Mouse (Mus musculus) urinary bladder, postnatal 4 days (tissue): ENCODE results near the gene Cytip.

ENCODE experiments used
- DNase-seq, 2 experiments: peaks; one replicate each; pipeline ENCODE4 v3.0.0; 2021 to 2022; ENCODE audit warnings: low spot score in 2 of 2

Gene Cytip

GRCm38 (mm10) chr2:58161813-58162212 is 33.5 kb downstream of the Cytip start:
- DNase-seq: no peak

GRCm38 (mm10) chr2:58160541-58161307 is 34.6 kb downstream of the Cytip start:
- no peak for DNase-seq

GRCm38 (mm10) chr2:58159880-58160279 is 35.5 kb downstream of the Cytip start:
- no peak for DNase-seq

- no peak for DNase-seq
Observed at GRCm38 (mm10) chr2:58159121-58159520, 36.2 kb downstream of the Cytip start.

GRCm38 (mm10) chr2:58158539-58158938 is 36.8 kb downstream of the Cytip start:
- DNase-seq: no peak

GRCm38 (mm10) chr2:58158107-58158506 is 37.2 kb downstream of the Cytip start:
- DNase-seq: no peak

GRCm38 (mm10) chr2:58157466-58157865 is 37.9 kb downstream of the Cytip start:
- no peak for DNase-seq

- DNase-seq: no peak
Observed at GRCm38 (mm10) chr2:58156495-58157392, 38.6 kb downstream of the Cytip start.

GRCm38 (mm10) chr2:58156108-58156415 is 39.3 kb downstream of the Cytip start:
- DNase-seq: no peak

GRCm38 (mm10) chr2:58155271-58156107 is 39.8 kb downstream of the Cytip start:
- no peak for DNase-seq

GRCm38 (mm10) chr2:58154555-58154954 is 40.8 kb downstream of the Cytip start:
- DNase-seq: no peak

- DNase-seq: no peak
Observed at GRCm38 (mm10) chr2:58153742-58154141, 41.6 kb downstream of the Cytip start.

- no peak for DNase-seq
Observed at GRCm38 (mm10) chr2:58149983-58150405, 45.3 kb downstream of the Cytip start.

- no peak for DNase-seq
Observed at GRCm38 (mm10) chr2:58146572-58146971, 48.8 kb downstream of the Cytip start.

- no peak for DNase-seq
Observed at GRCm38 (mm10) chr2:58140531-58140930, 54.8 kb downstream of the Cytip start.

- no peak for DNase-seq
Observed at GRCm38 (mm10) chr2:58138611-58139010, 56.7 kb downstream of the Cytip start.

GRCm38 (mm10) chr2:58137676-58138075 is 57.7 kb downstream of the Cytip start:
- no peak for DNase-seq

GRCm38 (mm10) chr2:58136526-58136925 is 58.8 kb downstream of the Cytip start:
- no peak for DNase-seq

- no peak for DNase-seq
Observed at GRCm38 (mm10) chr2:58135061-58135463, 60.3 kb downstream of the Cytip start.

- no peak for DNase-seq
Observed at GRCm38 (mm10) chr2:58132597-58132996, 62.7 kb downstream of the Cytip start.

- DNase-seq: no peak
Observed at GRCm38 (mm10) chr2:58129903-58130302, 65.4 kb downstream of the Cytip start.

- no peak for DNase-seq
Observed at GRCm38 (mm10) chr2:58111105-58111504, 84.2 kb downstream of the Cytip start.
